Mouse (Mus musculus) forebrain, embryonic 14.5 days (tissue): ENCODE measurements at regions not wholly inside any gene's neighbourhood (a gene's known extent, or its start where the extent isn't known, plus 50 kb on each side); places are given as distances from the start of the nearest gene placed in this dataset.

ENCODE experiments used
- ATAC-seq: fragments of 200-750 bp; cut with Nextera tagmentation; 2 replicates; pipeline ENCODE4 v1.8.0; 2017; ENCODE audit warnings: mild to moderate bottlenecking, moderate library complexity
- DNase-seq: peaks from one replicate; pipeline ENCODE4 v3.0.0-alpha.2; 2015; ENCODE audit warnings: low spot score
- H3K27ac ChIP-seq: fragments of 300-500 bp; sonication (generic); 2 replicates; pipeline ENCODE4 v1.5.1; 2014; ENCODE audit warnings: low read depth, mild to moderate bottlenecking, control low read depth, low read length, moderate library complexity
- H3K27me3 ChIP-seq: fragments of 300-500 bp; sonication (generic); replicated peaks from 2 replicates; pipeline ENCODE4 v1.6.1; 2014; ENCODE audit warnings: low read length, control low read depth, mixed read lengths; ENCODE audit not compliant: control insufficient read depth, insufficient read depth
- H3K36me3 ChIP-seq: fragments of 300-500 bp; sonication (generic); 2 replicates; pipeline ENCODE4 v1.6.1; 2014; ENCODE audit warnings: low read length, control low read depth; ENCODE audit not compliant: control insufficient read depth, insufficient read depth
- H3K4me1 ChIP-seq: fragments of 300-500 bp; sonication (generic); 2 replicates; pipeline ENCODE4 v1.6.1; 2014; ENCODE audit warnings: antibody characterized with exemption, low read length, control low read depth; ENCODE audit not compliant: control insufficient read depth, insufficient read depth
- H3K4me2 ChIP-seq: fragments of 300-500 bp; sonication (generic); 2 replicates; pipeline ENCODE4 v1.6.1; 2014; ENCODE audit warnings: mild to moderate bottlenecking, control low read depth, low read length
- H3K4me3 ChIP-seq: fragments of 300-500 bp; sonication (generic); 2 replicates; pipeline ENCODE4 v1.5.1; 2014; ENCODE audit warnings: low read depth, low read length, control low read depth
- H3K9ac ChIP-seq: fragments of 300-500 bp; sonication (generic); 2 replicates; pipeline ENCODE4 v1.6.1; 2014; ENCODE audit warnings: mild to moderate bottlenecking, low read length, control low read depth, moderate library complexity
- H3K9me3 ChIP-seq: fragments of 300-500 bp; sonication (generic); replicated peaks from 2 replicates; pipeline ENCODE4 v1.6.1; 2016; ENCODE audit warnings: low read length, control low read depth, mixed read lengths; ENCODE audit not compliant: control insufficient read depth
- WGBS: fragments of 180-500 bp; shearing (Covaris S2); extraction: QIAGEN DNeasy Blood & Tissue Kit; methylation state at CpG from one replicate; pipeline ENCODE4 v1.1.7; 2014; 5-methylcytosine and 5-hydroxymethylcytosine counted together

- peaks cover 20% of the 10 kb centered on the region; the same call in 1 of the 2 replicates for H3K4me1 ChIP-seq
- H3K4me3 ChIP-seq, result no peak overlapping the region
- H3K9me3 ChIP-seq, result no peaks in the 10 kb centered on the region
- 4% methylated on average over 3 of the region's 3 CpGs for whole genome bisulfite sequencing
- peak; percentile 68 for DNase-seq
- no peak overlapping the region for H3K9ac ChIP-seq
- no peaks in the 10 kb centered on the region for H3K36me3 ChIP-seq
- no peaks in the 10 kb centered on the region for H3K27me3 ChIP-seq
- ATAC-seq, result peak; percentile 45; the same call in 1 of the 2 replicates
- peak overlapping the region; percentile 27; the same call in 1 of the 2 replicates for H3K27ac ChIP-seq
- H3K4me2 ChIP-seq, result no peak overlapping the region
These were observed 75.2 kb upstream of the Dnajc24 start for GRCm38 (mm10) chr2:106078591-106078990.

DNA sequence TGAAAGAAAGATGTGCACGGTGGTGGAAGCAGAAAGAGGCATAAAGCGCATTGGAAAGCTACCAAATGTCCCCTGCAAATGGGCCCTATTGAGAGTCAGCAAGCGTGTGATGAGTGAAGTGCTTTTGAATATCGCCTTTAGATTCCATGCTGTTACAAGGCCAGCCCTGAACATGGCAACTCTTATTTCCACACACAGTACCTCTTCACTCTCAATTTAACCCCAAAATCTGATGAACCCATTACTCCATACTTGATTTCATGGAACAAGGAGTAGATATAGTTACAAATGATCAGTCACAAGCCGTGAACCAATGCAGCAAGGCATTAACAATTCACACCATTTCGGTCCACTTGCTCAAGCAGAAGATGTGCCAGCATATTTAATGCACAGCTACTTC, 71.1 kb upstream of the Dnajc24 start:
- Histone ChIP-seq H3K27ac (no peak overlapping the region), H3K36me3 (no peaks in the 10 kb centered on the region), H3K4me2 (no peak overlapping the region), H3K9ac (no peak overlapping the region), H3K4me3 (no peak overlapping the region), H3K27me3 (no peaks in the 10 kb centered on the region), H3K9me3 (no peaks in the 10 kb centered on the region), H3K4me1 (peaks cover 9% of the 10 kb centered on the region; the same call in 1 of the 2 replicates)
- peak; percentile 83 for DNase-seq
- WGBS, result 18% methylated on average over 6 of the region's 6 CpGs
- ATAC-seq, result peak; percentile 91

DNA sequence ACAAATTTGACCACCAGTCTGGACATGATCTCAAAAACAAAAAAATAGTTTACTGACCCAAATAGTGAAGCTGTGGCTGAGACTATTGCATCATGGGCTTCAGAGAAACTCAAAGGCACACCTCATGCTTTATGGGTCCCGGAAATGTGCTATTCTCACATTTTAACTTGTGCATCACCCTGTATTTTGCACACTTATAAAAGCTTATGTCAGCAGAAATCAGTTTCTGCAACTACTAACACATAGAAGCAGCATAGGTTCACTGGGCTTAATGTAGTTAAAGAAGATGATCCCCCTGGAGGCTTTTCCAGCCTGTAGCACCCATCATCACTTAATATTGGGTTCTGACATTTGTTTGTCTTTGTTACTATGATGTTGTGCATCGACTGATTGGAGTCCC, 61.0 kb upstream of the Dnajc24 start:
- H3K27ac ChIP-seq, result no peak overlapping the region
- H3K27me3 ChIP-seq, result 0 out of 2 replicates have a peak, but pooled peaks cover 3% of the 10 kb centered on the region
- H3K9me3 ChIP-seq, result no peaks in the 10 kb centered on the region
- no peak overlapping the region for H3K9ac ChIP-seq
- no peak overlapping the region for H3K4me3 ChIP-seq
- ATAC-seq, result no peak
- H3K4me1 ChIP-seq, result no peaks in the 10 kb centered on the region
- no peaks in the 10 kb centered on the region for H3K36me3 ChIP-seq
- 94% methylated on average over 2 of the region's 2 CpGs for WGBS
- H3K4me2 ChIP-seq, result no peak overlapping the region
- no peak for DNase-seq
